Mouse (Mus musculus) hindbrain, postnatal 0 days (tissue): Measurements from ENCODE around the gene Pard3b. TPM values are rescaled to one million over a fixed set of nuclear protein-coding genes. Genes with fewer than 3 reads are reported as not detected.

Source experiments
- ATAC-seq: fragments of 200-750 bp; cut with Nextera tagmentation; 2 replicates; pipeline ENCODE4 v1.8.0; 2017; ENCODE audit warnings: mild to moderate bottlenecking, moderate TSS enrichment, moderate library complexity
- DNase-seq: peaks from one replicate; pipeline ENCODE4 v3.0.0-alpha.2; 2015; ENCODE audit warnings: low spot score
- H3K27ac ChIP-seq: fragments of 300-500 bp; sonication (generic); 2 replicates; pipeline ENCODE4 v1.5.1; 2014; ENCODE audit warnings: mild to moderate bottlenecking
- H3K27me3 ChIP-seq: fragments of 300-500 bp; sonication (generic); 2 replicates; pipeline ENCODE4 v1.6.1; 2014; ENCODE audit warnings: low read length, mixed read lengths; ENCODE audit not compliant: insufficient read depth
- H3K36me3 ChIP-seq: fragments of 300-500 bp; sonication (generic); 2 replicates; pipeline ENCODE4 v1.6.1; 2014; ENCODE audit warnings: low read length, mixed read lengths; ENCODE audit not compliant: insufficient read depth
- H3K4me1 ChIP-seq: fragments of 300-500 bp; sonication (generic); 2 replicates; pipeline ENCODE4 v1.6.1; 2014; ENCODE audit warnings: antibody characterized with exemption, low read length, mixed read lengths; ENCODE audit not compliant: insufficient read depth
- H3K4me2 ChIP-seq: fragments of 300-500 bp; sonication (generic); 2 replicates; pipeline ENCODE4 v1.6.1; 2014; ENCODE audit warnings: low read depth, mild to moderate bottlenecking, low read length, moderate library complexity, mixed read lengths
- H3K4me3 ChIP-seq: fragments of 300-500 bp; sonication (generic); 2 replicates; pipeline ENCODE4 v1.5.1; 2014; ENCODE audit warnings: low read length
- H3K9ac ChIP-seq: fragments of 300-500 bp; sonication (generic); replicated peaks from 2 replicates; pipeline ENCODE4 v1.6.1; 2014; ENCODE audit warnings: mild to moderate bottlenecking, low read length, moderate library complexity, mixed read lengths
- H3K9me3 ChIP-seq: fragments of 300-500 bp; sonication (generic); 2 replicates; pipeline ENCODE4 v1.6.1; 2016; ENCODE audit warnings: low read length, mixed read lengths
- CTCF ChIP-seq: IDR thresholded peaks from 2 replicates; pipeline ENCODE4 v1.5.1; 2016; ENCODE audit warnings: antibody characterized with exemption, control low read depth, low read depth
- WGBS: fragments of 180-500 bp; shearing (Covaris S2); extraction: QIAGEN DNeasy Blood & Tissue Kit; methylation state at CpG from one replicate; pipeline ENCODE4 v1.1.7; 2014; 5-methylcytosine and 5-hydroxymethylcytosine counted together
- polyA plus RNA-seq: library from polyadenylated mRNA; unstranded; fragments of >200 nt; fragmentation: Nextera tagmentation; extraction: Ambion mirVana; gene quantifications from 2 replicates; pipeline ENCODE4 v1.2.1, GENCODE M21; 2015
- total RNA-seq: library from RNA; depleted of rRNA; stranded (reverse); fragments of >200 nt; gene quantifications from 2 replicates; pipeline ENCODE4 v1.2.3, GENCODE M21; 2014

Pard3b gene
- total and polyA plus RNA-seq, 2 experiments from 2014 or later: 5.6 to 9.6 TPM

DNA sequence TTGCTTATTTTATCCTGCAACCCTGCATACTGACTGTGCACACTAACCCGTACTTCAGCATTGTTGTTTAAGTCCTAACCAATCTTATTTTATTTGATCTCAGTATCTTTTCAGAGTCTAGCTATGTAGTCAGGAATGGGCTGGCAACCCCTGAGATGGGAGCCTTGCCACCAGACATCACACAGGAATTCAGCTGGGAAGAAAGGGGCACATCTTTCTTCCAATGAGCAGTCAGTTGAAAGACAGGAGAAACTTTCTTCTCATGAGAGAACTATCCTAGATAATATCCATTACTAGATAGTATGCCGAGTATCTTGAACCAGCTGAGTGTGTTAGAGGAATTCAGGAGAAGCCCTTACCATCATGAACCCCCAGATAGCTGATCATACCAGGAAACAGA, 985.5 kb downstream of the Pard3b start:
- DNase-seq (no peak), ATAC-seq (no peak)
- Histone ChIP-seq H3K27me3 (no peaks in the 10 kb centered on the region), H3K27ac (no peak overlapping the region), H3K9ac (no peak overlapping the region), H3K4me2 (no peak overlapping the region), H3K4me3 (no peak overlapping the region), H3K36me3 (no peaks in the 10 kb centered on the region), H3K9me3 (no peaks in the 10 kb centered on the region), H3K4me1 (no peaks in the 10 kb centered on the region)
- 92% methylated on average over 2 of the region's 2 CpGs for WGBS
- TF ChIP-seq CTCF: no peak

DNA sequence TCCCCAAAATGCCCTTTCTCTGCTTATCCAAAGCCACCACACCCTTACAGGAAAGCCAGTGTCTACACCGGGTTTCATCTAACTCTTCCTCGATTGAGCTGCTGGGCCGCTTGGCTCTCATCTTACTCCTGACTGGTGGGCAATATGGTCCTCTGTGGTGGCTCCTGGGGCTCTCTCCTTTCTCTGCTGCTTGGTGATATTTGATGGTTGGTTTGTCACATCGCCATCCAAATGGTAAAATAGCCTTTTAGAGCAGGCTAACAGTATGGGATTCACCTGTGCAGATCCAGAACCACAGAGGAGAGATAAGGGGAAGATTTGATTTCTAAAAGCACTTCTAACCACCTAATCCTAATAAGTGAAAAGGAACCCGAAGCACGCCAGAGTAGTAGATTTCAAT, 986.2 kb downstream of the Pard3b start:
- H3K27me3 ChIP-seq: no peaks in the 10 kb centered on the region
- no peaks in the 10 kb centered on the region for H3K4me1 ChIP-seq
- DNase-seq (no peak), ATAC-seq (no peak)
- H3K27ac ChIP-seq: no peak overlapping the region
- no peak overlapping the region for H3K9ac ChIP-seq
- no peak overlapping the region for H3K4me3 ChIP-seq
- H3K9me3 ChIP-seq: no peaks in the 10 kb centered on the region
- H3K4me2 ChIP-seq: no peak overlapping the region
- TF ChIP-seq CTCF: no peak
- no peaks in the 10 kb centered on the region for H3K36me3 ChIP-seq
- 94% methylated on average over 6 of the region's 6 CpGs for WGBS

DNA sequence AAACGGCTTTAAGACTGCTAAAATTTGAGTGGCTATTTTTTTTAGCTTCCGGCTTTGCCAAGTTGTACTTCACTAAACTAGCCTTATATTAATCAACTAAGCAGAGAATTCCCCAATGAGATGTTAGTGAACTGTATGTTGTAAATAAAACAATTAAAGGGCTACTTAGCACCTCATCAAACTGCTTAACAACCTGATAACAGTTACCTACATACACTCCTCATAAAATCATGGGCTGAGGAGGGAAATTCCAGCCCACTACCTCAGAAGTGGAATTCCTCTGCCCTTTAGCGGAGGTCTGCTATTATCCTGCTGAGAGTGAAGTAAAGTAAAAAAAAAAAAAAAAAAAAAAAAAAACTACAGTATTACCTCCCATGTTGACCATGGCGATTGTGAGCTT, 986.7 kb downstream of the Pard3b start:
- Histone ChIP-seq H3K36me3 (no peaks in the 10 kb centered on the region), H3K9ac (no peak overlapping the region), H3K27ac (no peak overlapping the region), H3K9me3 (no peaks in the 10 kb centered on the region), H3K4me1 (no peaks in the 10 kb centered on the region), H3K27me3 (no peaks in the 10 kb centered on the region), H3K4me3 (no peak overlapping the region), H3K4me2 (no peak overlapping the region)
- WGBS: 88% methylated on average over 4 of the region's 4 CpGs
- DNase-seq (no peak), ATAC-seq (no peak)
- no peak for TF ChIP-seq CTCF

DNA sequence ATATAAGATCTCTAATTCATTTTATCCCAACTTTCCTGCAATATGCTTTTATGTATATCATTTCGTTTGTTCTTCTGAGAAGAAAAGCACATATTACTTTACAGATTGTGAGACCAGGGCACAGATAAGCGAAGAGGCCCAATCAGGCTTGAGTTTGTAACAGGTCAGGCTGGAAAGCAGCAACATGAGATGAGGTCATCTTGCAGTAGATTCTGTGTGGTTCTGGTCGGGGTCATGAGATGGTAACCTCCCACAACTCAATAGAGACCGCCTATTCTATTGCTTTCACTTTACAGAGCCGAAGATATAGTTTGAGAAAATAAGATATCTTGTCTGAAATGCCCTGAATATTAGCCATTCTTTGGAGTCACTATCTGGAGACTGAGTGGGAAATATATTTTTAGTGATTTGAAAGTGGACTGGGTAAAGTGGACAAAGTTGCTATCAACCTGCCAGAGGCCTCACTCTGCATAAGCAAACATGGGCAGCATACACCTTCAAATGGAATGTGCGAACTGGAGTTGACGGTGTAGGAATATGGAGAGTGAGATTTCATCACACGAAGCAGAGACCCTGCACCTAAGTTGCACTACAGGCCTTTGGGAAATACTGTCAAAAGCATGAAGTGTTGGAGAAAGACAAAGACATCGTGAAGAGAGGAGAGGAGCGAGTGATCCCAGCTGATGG, 987.3 kb downstream of the Pard3b start:
- TF ChIP-seq CTCF: no peak
- Histone ChIP-seq H3K4me3 (no peak overlapping the region), H3K27ac (no peak overlapping the region), H3K4me1 (no peaks in the 10 kb centered on the region), H3K27me3 (no peaks in the 10 kb centered on the region), H3K9me3 (no peaks in the 10 kb centered on the region), H3K4me2 (no peak overlapping the region), H3K9ac (no peak overlapping the region), H3K36me3 (no peaks in the 10 kb centered on the region)
- no peak for DNase-seq
- 92% methylated on average over 10 of the region's 10 CpGs for WGBS
- ATAC-seq: no peak

DNA sequence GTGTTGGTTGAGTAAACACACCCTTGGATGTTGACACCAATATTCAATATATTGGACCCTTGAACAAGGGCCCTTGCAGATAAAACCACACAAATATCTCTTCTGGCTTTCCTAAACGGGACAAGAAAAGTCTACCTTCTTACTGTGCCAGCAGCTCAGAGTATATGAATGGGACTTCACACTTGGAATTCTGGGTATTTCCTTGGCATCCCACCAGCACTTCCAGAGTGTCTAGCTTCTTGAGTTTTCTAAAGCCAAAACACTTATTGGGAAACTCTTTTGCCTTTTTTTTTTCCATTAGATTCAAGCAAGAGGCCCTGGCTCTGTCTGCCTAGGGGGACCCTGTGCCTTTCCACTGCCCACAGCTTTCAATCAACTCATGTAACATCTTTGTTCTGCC, 991.3 kb downstream of the Pard3b start:
- ATAC-seq (no peak), DNase-seq (peak; percentile 19)
- Histone ChIP-seq H3K4me1 (no peaks in the 10 kb centered on the region), H3K9ac (no peak overlapping the region), H3K36me3 (no peaks in the 10 kb centered on the region), H3K9me3 (no peaks in the 10 kb centered on the region), H3K4me2 (no peak overlapping the region), H3K4me3 (no peak overlapping the region), H3K27me3 (no peaks in the 10 kb centered on the region), H3K27ac (no peak overlapping the region)
- WGBS: 50% methylated on average over 1 of the region's 1 CpGs
- no peak for TF ChIP-seq CTCF

DNA sequence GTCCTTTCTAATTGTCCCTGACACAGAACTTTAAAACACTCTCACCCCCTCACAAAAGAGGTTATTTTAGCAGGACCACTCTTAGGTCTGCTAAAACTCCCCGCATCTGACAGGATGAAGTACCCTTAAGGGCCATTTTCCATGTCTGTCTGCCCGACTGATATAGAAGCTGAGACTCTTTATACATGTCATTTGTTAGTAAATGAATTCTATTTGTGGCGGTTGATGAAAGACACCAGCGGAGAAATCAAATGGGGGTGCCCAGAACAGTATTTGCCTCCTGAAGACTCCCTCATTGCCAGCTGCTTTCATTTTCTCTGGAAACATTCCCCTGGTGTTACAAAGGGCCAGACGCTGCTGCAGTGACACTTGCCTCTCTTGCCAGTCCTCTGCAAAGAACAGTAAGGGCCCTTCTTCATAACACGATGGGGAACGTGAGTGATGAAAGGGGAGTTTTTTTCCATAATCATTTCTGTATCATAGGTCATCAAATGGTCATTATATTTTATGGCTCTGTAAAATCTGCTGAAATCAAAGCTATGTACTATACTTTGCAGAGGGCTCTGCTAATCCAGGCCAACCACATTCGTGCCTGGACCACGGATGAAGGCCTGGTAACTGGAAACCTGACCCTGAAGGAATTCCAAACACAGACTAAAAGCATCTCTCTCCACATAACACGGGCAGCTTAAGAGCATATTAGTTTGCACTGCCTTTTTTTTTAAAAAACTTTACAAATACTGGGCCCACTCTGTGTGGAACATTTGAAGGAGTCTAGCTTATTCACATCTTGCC, 993.1 kb downstream of the Pard3b start:
- Histone ChIP-seq H3K4me1 (no peaks in the 10 kb centered on the region), H3K4me2 (no peak overlapping the region), H3K4me3 (no peak overlapping the region), H3K36me3 (no peaks in the 10 kb centered on the region), H3K9me3 (no peaks in the 10 kb centered on the region), H3K27ac (no peak overlapping the region), H3K27me3 (no peaks in the 10 kb centered on the region), H3K9ac (no peak overlapping the region)
- no peak for TF ChIP-seq CTCF
- 57% methylated on average over 10 of the region's 10 CpGs for WGBS
- no peak for ATAC-seq
- DNase-seq: no peak

DNA sequence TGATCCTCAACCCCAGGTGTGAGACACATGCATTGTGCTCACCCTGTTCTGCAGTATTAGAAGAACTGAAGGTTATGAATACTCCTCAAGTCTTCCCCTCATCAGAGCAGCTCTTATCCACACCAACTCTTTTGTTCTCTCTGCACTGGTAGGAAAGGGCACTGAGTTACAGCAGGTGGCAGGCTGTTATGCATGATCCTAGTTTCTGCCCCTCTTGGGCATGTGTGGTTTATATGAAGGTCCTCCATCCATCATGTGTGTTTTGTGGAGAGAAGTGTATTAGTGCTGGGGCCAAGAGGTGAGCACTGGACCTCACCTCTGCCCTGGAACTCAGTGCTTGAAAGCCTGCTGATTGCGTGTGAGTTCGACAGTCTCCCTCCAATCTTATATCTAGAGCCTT, 994.3 kb downstream of the Pard3b start:
- ATAC-seq (no peak), DNase-seq (no peak)
- Histone ChIP-seq H3K4me2 (no peak overlapping the region), H3K9me3 (no peaks in the 10 kb centered on the region), H3K9ac (no peak overlapping the region), H3K36me3 (no peaks in the 10 kb centered on the region), H3K27ac (no peak overlapping the region), H3K4me1 (no peaks in the 10 kb centered on the region), H3K4me3 (no peak overlapping the region), H3K27me3 (no peaks in the 10 kb centered on the region)
- TF ChIP-seq CTCF: no peak
- 92% methylated on average over 2 of the region's 2 CpGs for WGBS
